Mouse (Mus musculus) gastrocnemius, postnatal 36 days (tissue): ENCODE measurements around the gene Kpna7. TPM values are rescaled to one million over a fixed set of nuclear protein-coding genes. Genes with fewer than 3 reads are reported as not detected.

Experiments used
- DNase-seq, 2 experiments: peaks; one replicate each; pipeline ENCODE4 v3.0.0; 2022
- intact Hi-C: fragments of 180-260 bp; cut with DNase I; formaldehyde crosslinking; loops from one replicate; pipeline ENCODE4 v1.15.1; 2025
- total RNA-seq, 2 experiments: library from RNA; stranded (reverse); gene quantifications; 2 replicates each; pipeline ENCODE4 v1.2.3; 2021

Kpna7 gene
- total RNA-seq, 2 experiments from 2014 or later = not detected

DNA sequence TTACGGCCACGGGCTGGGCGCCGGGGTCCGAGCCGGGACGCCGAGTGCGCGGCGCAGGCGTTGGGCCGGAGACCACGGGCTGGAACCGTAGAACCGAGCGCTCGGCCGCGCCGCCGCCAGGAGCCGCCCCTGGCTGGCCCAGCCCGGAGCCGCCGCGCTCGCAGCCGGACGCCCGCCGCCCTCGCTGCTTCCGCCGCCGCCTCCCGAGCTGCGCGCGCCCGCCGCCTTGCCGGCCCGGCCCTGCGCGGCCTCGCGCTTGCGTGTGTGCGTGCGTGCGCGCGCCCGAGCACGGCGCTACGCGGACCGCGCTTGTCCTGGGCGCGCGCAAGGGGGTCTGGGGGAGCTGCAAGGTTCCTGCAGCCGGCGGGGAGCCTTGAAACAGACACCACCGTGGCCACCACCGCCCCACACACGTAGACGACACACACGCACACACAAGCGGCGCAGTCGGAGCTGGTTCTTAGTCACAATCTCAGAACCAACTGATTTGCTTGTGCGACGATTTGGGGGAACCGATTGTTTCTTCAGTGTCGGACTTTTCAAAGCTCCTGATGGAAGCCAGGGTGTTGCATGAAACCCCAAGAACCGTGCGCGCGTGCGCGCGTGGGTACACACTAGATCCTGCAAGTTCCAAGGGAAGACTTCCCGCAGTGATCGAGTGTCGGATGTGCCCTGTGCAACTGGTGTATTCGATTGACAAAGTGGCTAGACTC is 118.0 kb downstream of the Kpna7 start, which contains the start of gene Smurf1:
Gene Smurf1 (minus strand): TSS at position 209 of the 713 bp plus-strand sequence.
- DNase-seq = peak; percentile 73 to 78
- intact Hi-C loops = loop anchor here (5.0 kb wide), 1 partner anchor 53 kb away; no protein-coding TSS in a partner anchor

DNA sequence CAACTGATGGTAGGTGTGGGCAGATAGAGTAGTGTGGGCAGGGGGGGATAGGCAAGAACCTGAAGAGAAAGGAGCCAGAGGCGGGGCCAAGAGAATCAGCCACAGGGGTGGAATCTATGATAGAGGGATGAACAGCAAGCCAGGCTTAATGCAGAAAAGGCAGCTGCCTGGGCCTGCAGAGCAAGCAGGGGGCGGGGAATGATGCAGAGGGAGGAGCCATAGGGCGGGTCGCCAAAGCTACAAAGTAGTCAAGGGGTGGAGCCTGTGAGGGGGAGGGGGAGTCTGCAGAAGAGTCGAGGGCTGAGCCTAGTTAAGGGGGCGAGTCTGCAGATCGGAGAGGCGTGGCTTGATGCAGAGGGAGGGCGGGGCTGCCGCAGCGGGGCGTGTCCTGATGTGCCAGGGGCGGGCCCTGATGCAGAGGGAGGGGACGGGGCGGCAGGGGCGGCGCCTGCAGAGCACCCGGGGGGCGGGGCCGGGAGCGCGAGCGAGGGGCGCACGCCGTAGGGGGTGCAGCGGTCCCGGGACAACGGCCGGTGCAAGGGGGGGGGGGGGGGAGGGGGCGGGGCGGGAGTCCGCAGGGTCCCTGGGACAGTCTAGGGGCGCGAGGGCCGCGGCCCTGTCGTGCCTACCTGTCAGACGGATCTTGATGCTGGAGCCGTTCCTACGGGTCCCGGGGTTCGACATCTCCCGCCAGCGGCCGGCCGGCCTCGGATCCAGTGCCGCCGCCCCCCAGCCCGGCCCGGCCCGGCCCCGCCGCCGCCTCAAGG is 118.8 kb downstream of the Kpna7 start:
- intact Hi-C loops = loop anchor here (5.0 kb wide), 1 partner anchor 53 kb away; no protein-coding TSS in a partner anchor
- DNase-seq = peak; percentile 80 to 81

DNA sequence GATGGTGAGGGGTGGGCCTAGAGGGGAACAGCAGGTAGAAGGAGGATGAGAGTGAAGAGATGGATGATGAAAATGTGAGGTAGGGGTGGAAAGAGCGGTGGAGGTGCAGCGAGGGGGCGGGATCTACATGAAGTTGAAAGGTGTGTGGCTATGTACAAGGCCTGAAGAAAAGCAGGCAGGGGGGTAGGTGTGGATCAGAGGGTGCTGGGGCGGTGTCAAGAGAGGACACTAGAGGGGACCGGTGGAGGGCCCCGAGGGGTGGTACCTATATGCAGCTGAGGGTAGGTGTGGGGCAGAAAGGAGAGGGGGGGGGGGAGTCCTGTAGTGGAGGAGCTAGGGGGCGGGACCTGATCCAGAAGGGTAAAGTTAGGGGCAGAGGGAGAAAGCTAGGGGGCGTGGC is 119.4 kb downstream of the Kpna7 start:
- intact Hi-C loops = no loop called here
- no peak for DNase-seq

DNA sequence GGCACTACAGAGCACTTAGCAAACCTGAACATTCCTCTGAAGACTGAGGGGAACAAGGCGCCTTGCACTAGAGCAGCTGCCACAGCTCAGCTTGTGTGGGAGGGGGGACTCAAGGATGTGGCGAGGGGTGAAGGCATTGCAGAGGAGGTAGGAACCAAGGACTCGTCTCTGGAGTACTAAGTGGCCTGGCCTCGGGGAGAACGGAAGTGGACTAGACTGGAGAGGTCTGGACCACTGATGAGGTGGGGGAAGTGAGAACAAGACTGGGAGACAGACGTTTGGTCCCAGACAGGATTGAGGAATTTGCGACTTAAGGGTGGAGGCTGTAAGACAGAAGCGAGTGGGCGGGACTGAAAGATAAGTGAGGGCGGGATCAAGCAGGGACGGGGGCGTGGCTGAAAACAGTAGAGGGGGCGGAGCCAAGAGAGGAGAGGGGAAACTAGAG is 120.0 kb downstream of the Kpna7 start:
- peak; percentile 37 to 50 for DNase-seq
- intact Hi-C loops = no loop called here

DNA sequence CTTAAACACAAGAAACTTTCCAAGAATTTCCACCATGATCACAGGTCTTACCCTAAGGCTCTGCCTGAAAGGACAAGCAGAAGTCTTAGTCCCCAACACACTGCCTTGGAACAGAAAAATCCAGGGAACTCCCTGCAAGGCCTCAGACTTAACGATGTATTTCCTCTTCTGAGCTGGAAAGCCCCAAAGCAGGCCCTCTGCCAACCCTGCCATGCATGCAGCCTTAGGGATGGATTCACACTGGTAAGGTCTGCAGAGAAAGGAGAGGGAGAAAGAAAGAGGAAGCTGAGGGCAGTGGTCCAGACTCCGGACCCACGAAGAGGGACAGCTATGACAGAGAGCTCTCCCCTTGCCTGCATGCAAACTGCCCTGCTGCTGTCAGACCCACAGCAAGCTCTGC is 120.4 kb downstream of the Kpna7 start:
- intact Hi-C loops = no loop called here

DNA sequence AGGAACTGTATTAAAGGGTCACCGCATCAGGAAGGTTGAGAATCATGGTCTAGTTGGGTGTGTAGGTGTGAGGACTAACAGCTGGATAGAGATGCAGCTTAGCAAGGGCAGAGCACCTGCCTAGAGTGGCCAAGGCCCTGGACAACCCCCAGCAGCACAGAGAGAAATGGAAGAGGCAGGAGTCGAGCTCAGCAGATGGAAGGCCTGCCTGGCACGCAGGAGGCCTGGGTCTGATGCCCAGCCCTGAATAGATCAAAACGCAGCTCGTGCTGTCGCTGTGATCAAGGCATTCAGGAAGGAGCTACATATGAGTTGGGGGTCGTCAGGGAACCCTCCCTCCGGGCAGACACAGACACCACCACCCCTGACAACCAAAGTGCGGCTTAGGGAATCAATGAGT is 125.6 kb downstream of the Kpna7 start:
- no peak for DNase-seq
- intact Hi-C loops = no loop called here

More for the DNA sequence above, 120.4 kb downstream of the Kpna7 start:
- no peak for DNase-seq

DNA sequence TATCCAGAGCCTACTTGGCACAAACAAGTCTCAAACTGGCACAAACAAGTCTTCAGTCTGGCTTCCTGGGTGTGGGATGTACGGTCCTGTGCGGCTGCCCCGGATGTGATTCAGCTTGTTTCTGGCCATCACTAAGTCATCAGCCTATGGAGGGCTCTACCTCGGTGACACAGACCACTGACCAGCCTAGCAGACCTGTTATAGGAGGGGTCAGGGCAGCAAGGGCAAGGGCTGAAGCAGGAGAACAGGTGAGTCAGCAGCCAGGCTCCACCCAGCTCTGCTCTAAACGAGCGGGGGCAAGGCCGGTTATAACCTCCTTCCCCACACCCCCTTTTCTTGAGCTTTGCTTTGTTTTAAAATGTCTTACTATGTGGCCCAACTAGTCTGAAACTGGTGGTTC is 129.4 kb downstream of the Kpna7 start:
- intact Hi-C loops = no loop called here

DNA sequence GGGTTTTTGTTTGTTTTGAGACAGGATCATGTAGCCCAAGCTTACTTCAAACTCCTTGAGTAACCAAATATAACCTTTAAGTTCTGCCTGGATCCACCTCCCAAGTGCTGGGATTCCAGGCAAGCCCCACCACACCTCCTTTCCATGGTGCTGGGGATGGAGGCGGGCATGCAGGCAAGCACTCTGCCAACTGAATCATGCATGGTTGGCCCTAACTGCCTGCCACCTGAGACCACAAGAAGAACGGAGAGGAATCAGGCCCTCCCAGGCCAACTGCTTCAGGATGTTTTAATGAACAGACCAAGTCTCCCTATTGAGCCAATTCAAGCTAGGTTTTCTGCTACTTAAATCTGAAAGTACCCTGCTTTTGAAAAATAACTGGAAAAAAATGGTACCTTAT is 131.2 kb downstream of the Kpna7 start:
- no peak for DNase-seq
- intact Hi-C loops = no loop called here

More for the DNA sequence above, 129.4 kb downstream of the Kpna7 start:
- DNase-seq = no peak

DNA sequence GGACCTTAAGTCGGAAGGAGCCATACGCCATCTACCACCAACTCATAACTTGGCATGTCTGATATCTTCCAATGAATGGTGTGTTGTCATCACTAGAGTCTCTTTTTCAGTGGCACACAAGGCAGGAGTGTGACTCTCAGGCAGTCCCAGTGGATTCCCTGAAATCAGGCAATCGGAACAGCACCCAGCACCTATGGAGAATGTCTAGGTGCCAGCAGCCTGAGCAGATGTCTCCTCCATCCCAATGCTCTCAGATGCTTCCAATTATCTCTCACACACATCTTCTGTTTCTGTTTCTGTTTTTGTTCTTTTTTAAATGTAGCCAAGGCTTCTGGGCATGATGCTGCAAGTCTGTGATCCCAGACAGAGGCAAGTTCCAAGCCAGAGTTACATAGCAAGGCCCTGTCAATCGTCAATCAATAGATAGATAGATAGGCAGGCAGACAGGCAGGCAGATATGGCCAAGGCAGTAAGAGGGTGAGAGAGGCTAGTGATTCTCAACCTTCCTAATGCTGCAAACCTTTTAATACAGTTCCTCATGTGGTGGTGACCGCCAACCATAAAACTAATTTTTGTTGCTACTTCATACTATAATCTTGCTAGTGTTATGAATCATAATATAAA is 133.3 kb downstream of the Kpna7 start:
- intact Hi-C loops = no loop called here
- DNase-seq = no peak

DNA sequence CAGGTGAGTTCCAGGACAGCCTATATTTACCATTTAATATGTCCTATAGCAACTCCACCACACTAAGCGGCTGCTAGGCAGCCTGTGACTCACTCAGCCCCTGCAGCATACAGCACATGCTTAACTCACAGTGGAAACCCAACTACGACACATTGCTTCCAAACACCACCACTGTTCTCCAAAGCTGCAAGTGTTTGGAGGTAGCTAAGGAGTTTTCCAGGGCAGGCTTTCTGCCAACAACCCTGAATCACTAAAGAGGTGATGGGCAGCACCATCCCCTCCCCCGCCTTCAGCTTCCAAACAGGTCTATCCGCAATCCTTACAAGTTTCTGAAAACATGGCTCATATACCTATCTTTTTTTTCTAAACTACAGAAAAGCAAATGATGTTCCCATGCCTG is 134.0 kb downstream of the Kpna7 start:
- DNase-seq = no peak
- intact Hi-C loops = no loop called here

DNA sequence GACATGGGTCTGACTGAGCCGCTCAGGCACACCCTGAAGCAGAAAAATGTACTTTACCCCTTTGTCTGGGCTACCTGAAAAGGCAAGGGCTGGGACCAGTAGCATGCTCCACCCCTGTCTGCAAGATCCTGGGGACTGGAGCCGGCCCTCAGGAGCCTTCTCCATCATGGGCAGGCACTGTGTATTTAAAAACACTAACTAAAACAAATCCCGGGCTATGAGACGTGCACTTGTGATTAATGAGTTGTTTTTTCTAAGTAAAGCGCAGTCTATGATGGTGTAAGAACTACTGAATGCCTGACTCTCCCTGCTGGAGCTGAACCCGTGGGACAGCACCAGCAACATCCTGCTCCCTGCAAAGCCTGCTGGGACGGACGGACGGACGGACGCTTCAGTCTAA is 135.4 kb downstream of the Kpna7 start:
- DNase-seq = no peak
- intact Hi-C loops = no loop called here

DNA sequence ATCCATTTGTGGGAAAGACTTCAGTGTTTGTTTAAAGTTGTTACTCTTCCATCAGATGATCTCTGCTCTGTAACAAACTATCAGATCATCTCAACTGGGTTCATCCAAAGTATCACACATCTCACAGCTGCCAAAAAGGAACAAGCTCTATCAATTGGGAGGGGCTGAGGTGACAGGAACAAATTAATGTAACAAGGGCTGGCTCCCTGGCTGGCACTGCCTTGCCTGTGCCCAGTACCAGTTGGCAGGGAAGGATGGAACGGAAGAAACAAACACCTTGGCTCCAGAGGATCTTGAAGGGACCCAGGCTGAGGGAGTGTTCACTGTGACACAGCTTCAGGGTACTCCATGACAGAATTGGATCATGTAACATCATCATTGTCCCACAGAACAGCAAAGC is 135.8 kb downstream of the Kpna7 start:
- no peak for DNase-seq
- intact Hi-C loops = no loop called here

DNA sequence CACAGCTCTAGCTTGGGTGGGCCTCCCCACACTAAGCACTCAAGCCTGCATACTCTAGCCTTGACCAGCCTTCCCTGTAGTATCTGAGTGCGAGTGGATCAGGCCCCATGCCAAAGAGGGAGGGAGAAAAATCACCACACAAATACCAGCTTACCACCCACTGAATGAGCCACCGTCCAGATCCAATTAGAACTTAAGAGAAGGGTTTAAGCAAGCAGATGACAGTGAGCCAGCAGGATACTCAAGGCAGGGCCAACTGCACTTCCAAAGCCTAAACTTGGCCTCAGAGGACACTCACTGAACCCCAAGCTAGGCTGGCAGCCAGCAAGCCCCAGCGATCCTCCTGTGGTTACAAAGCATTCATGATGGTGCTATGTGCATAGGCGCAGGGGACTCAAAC is 137.8 kb downstream of the Kpna7 start:
- DNase-seq = no peak
- intact Hi-C loops = no loop called here

DNA sequence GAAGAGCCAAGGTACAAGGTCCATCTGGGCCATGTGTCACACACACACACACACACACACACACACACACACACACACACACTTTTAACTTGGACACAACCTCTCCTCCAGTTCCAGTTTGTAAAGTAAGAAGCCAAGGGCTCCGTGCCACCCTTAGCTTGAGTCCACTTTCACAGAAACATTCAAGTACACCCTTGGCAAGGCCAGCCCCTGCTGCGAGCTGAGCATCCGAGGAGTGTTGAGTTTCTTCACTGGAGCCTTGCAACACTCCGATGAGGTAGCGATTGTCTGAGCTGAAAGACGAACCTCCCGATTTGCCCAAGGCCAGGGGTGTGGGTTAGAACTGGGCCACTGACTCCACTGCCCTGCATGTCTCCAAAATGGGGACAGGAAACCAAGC is 138.9 kb downstream of the Kpna7 start:
- peak; percentile 56 to 67 for DNase-seq
- intact Hi-C loops = no loop called here

DNA sequence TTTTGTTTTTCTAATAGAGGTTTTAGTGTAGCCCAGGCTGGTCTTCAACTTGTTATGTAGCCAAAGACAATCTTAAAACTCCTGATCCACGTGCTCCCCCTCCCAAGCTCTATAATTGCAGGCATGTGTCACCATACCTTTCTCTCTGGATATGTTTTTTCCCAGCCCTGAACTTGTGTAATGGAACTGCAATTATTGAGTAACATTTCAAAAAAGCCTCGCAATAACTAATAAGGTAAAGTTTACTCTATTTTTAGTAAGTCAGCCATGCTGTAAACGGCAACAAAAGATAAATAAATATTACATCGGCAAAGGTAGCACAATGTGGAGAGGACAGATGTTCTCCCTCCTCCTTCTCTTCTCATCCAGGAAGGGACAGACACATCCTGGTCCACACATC is 139.5 kb downstream of the Kpna7 start:
- no peak for DNase-seq
- intact Hi-C loops = no loop called here

DNA sequence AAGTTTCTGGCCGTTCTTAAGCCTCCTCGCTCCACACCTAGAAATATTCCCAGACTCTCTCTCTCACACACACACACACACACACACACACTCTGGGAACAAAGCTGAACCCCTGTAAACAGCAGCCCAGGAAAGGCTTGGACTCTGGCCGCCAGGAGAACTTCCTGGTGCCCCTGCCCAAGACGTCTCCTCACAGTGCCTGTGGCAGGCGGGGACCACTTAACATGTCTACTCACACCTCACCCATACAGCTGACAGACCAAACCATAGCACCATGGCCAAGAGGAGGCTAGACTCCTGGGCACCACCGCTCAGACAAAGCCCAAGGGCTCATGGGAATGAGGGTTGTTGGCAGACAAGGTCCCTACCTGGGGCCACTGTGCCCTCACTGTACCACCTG is 140.5 kb downstream of the Kpna7 start:
- intact Hi-C loops = no loop called here
- no peak for DNase-seq

DNA sequence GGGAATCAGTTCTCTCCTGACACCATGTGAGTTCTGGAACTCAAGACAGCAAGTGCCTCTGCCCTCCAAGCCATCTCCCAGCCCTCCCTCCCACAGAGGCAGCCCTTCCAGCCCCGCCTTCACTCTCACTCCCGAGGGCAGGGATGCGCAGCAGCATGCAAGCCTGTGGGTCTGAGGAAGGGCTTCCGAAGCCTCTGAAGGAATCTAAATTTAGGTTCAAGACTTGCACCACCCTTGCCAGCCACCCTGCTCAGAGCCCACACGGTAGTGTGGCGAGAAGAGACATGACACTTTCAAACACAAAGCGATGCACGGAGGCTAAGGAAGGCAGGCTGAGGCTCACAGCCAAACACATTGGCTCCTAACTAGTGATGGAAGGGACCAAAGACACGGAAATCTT is 141.4 kb downstream of the Kpna7 start:
- intact Hi-C loops = no loop called here
- DNase-seq = no peak

DNA sequence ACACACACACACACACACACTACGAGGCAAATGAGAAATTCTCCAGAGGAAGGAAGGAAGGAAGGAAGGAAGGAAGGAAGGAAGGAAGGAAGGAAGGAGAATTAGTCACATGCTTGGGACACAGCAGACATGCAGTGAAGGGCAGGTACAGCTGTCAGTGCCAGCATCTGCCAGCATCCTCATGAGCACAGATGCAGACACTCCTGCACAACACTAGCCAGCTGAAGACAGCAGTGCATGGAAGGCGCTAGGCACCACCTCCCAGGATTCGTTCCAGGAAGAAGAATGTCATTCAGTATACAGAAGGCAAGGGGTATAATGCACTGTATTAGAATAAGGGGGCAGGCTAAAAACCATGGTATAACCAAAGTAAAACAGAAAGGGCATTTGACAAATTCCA is 142.9 kb downstream of the Kpna7 start:
- no peak for DNase-seq
- intact Hi-C loops = no loop called here

DNA sequence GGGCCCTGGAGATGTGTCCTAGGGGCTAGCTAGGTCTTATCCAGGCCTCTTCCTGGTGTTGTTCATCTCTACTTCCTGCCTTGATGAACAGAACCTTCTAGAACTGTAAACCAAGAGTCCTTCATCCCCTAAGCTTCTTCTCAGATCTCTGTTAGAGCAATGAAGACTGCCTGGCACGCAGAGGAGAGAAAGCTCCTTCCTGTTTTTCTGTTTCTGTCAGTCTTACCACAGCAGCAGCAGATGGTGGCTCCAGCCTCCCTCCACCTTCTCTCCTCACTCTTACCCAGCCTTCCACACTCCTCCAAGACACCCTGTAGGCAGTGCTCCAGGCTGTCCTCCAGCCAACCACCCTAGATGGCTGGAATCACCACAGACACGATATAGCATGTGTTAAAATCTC is 146.5 kb downstream of the Kpna7 start:
- DNase-seq = no peak
- intact Hi-C loops = no loop called here
